Mouse (Mus musculus) ES-Bruce4 (cell line): ENCODE results near the gene Rnpc3.

Source experiments
- CTCF ChIP-seq: IDR thresholded peaks from one replicate; pipeline ENCODE4 v1.8.1; 2011; ENCODE audit warnings: low read depth, low read length
- POLR2A ChIP-seq: IDR thresholded peaks from one replicate; pipeline ENCODE4 v1.8.1; 2011; ENCODE audit warnings: low read length; ENCODE audit not compliant: insufficient read depth

DNA sequence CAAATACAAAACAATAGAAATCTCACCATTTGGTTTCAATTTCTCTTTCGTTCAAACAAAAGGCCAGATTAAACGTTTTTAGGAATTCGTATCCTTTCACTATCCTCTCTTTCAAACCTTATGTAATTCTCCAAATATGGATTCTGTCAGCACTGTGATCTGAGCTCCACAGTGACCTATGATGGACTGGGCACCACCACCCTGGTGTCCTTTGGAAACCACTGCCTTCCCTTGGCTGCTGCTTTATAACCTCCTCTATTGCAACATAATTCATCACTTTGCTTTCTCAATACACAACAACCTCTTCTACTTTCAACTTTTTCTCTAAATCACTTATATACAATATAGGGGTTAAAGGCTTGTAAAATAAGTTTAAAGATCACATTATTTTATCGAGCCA is 55.4 kb downstream of the Rnpc3 start:
- no peak for TF ChIP-seq POLR2A
- no peak for TF ChIP-seq CTCF
